Mouse (Mus musculus) testis, adult 2 months (tissue): ENCODE data around the gene Sorbs2.

ENCODE experiments used
- CTCF ChIP-seq: fragments of 200-500 bp; IDR thresholded peaks from 2 replicates; pipeline ENCODE4 v1.5.1; 2012; ENCODE audit warnings: low read depth, mild to moderate bottlenecking, inconsistent platforms, low read length, moderate library complexity; ENCODE audit not compliant: control insufficient read depth, insufficient read depth, insufficient replicate concordance
- POLR2A ChIP-seq: fragments of 200-500 bp; IDR thresholded peaks from 2 replicates; pipeline ENCODE4 v1.6.1; 2012; ENCODE audit warnings: low read depth, mild to moderate bottlenecking, inconsistent platforms, low read length, moderate library complexity; ENCODE audit not compliant: control insufficient read depth

DNA sequence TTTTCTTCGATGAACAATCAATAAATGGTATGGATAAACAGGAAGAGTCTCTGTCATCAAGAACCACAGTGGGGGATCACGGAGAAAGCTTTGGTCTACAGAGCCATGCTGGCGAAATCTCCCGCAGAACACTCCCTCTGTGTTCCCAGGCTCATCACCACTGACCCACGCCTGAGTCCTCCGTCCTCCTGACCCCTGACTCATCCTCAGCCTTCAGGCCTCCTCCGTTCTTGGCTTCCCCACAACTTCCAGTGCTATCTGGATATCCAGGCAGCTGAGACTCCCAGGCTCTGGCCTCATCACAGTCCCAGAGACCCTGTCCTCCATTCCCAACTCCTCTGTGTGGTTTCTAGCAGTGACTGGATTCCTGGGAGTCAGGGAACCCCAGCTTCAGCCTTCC is 3.6 kb upstream of the Sorbs2 start:
- no peak for TF ChIP-seq CTCF
- TF ChIP-seq POLR2A = no peak
